Mouse (Mus musculus) liver, adult (tissue): ENCODE data around the gene Colgalt2.

Experiments
- GATA4 ChIP-seq: IDR thresholded peaks from 2 replicates; pipeline ENCODE4 v1.6.1; 2014; ENCODE audit warnings: mild to moderate bottlenecking, low read length; ENCODE audit not compliant: insufficient replicate concordance

Gene Colgalt2

GRCm38 (mm10) chr1:152409356-152409755 lies 9.7 kb downstream of the Colgalt2 start:
- TF ChIP-seq GATA4 = no peak

DNA sequence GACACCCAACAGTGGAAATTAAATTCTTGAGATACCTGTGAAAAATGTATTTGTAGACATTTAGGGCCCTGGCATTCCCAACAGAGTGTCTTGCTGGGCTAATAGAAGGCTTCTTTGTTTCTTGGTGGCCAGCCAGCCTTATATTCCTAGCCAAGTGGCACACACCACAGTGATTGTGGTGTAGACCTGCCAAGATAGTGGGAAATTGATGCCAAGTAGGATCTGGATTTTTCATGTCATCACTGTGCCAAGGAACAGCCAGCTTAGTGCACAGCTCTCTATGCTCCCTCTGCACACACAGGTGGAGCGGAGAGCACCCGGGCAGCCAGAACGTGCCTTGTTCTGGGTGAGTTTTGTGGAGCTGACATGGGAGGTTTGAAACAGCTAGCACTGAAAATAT lies 11.0 kb downstream of the Colgalt2 start:
- no peak for TF ChIP-seq GATA4

GRCm38 (mm10) chr1:152413116-152413515 lies 13.5 kb downstream of the Colgalt2 start:
- TF ChIP-seq GATA4 = no peak

GRCm38 (mm10) chr1:152413961-152414360 lies 14.3 kb downstream of the Colgalt2 start:
- TF ChIP-seq GATA4 = no peak

DNA sequence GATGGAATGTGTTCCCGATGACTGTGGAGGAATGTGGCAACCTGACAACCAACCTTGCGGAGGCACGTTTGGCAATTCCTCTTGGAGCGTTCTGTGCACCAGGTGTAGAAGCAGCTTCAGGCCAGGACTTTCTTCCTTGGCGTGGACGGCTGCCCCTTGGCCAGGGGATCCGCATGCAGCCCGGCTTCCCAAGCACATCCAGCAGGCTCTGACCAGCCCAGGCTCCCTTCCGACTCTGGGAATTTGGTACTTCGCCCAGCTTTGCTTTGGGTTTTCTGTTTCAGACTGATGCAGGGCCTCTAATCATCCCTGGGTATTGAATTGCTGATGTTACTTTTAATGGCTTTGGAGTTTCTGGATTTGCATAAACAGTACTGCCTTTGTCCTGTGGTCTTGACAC lies 14.8 kb downstream of the Colgalt2 start:
- no peak for TF ChIP-seq GATA4

- TF ChIP-seq GATA4 = no peak
Measured at GRCm38 (mm10) chr1:152416306-152416904, 16.8 kb downstream of the Colgalt2 start.

DNA sequence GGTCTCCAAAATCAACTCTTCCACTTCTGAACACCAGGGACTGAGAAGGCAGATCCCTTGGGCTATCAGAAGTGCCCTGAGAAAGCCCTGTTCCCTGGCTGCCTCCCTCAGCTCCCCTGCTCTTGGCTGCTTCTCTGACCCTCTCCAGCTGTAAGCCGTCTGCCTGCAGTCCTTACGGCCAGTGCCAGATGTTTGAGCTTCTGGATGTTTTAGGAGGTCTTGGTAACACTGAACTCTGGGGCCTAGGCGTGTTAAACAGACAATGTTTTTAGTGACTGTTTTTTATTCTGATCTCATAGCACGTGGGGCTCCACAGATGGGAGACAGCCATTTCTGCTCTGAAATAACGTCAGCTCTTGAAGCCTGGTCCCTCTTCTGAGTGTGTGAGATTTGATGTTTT lies 18.0 kb downstream of the Colgalt2 start:
- TF ChIP-seq GATA4 = no peak

DNA sequence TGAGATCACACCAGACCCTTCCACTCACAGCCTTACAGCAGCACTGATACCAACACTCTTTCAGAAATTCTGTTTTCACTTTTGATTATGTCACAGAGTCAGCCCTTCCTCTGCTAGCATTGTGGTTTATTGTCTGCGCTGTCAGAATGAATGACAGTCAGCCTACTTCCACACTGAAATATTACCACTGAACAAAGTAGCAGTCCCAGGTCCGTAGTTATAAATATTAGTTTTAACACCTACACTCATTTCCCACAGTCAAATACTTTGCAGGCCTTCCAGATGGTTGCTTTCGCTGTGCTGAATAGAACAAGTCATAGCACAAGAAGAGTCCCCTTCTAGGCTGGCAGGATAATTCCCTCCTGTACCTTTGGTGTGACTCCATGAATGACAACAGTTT lies 22.7 kb downstream of the Colgalt2 start:
- TF ChIP-seq GATA4 = no peak

GRCm38 (mm10) chr1:152423052-152423451 lies 23.4 kb downstream of the Colgalt2 start:
- no peak for TF ChIP-seq GATA4

- TF ChIP-seq GATA4 = no peak
Measured at GRCm38 (mm10) chr1:152427912-152428581, 28.4 kb downstream of the Colgalt2 start.

DNA sequence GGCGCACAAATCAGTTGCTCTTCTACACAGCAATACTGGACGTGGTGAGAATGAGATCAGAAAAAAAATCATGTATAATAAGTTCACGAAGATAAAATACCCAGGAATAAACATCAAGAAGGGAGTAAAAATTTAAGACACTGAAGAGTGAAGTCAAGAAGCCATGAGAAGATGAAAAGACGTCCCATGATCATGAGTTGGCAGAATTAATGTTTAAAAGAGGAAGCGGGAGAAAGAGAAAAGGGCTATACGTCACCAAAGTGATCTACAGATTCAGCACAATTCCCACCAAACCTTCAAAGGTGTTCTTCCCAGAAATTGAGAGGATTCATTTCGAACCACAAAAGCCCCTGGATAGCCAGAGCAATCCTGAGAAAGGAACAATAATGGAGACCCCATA lies 30.2 kb downstream of the Colgalt2 start:
- no peak for TF ChIP-seq GATA4

- TF ChIP-seq GATA4 = no peak
Measured at GRCm38 (mm10) chr1:152434166-152434565, 34.5 kb downstream of the Colgalt2 start.

- TF ChIP-seq GATA4 = no peak
Measured at GRCm38 (mm10) chr1:152439408-152439807, 39.8 kb downstream of the Colgalt2 start.

DNA sequence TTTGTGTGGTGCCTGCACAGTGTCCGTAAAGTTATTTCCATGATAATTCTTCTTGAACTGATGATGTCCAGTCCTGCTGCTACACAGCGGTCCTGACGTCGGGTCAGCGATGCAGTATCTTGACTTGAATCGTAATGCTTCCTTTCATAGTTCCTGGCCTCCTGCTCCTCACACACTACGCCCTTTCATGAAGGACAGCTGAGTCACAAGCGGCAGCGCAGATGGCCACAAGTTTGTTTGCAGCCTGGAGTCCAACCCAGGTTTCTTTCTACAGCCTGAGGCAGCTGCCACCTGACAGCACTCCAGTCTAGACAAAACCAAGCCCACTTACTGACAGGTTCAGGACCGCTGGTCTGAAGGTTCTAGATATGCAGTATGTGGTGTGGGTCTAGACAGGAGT lies 40.2 kb downstream of the Colgalt2 start:
- TF ChIP-seq GATA4 = no peak

DNA sequence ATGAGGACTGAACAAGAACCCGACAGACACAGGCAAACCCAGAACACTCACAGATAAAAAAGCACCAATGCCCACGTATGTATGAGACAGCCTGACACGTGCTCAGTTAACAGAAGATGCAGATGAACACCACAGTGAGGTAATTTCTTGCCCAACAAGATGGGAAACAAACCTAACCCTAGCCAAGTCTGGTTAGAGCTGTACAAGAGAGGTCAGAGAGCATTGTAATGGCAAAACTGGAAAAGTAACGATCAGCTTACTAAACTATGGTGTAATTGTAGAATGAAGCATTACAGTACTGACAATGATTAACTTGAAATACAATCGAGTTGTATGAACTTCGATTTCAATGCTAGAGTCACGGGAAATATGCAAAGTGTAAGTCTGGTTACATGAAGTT lies 45.0 kb downstream of the Colgalt2 start:
- TF ChIP-seq GATA4 = no peak

DNA sequence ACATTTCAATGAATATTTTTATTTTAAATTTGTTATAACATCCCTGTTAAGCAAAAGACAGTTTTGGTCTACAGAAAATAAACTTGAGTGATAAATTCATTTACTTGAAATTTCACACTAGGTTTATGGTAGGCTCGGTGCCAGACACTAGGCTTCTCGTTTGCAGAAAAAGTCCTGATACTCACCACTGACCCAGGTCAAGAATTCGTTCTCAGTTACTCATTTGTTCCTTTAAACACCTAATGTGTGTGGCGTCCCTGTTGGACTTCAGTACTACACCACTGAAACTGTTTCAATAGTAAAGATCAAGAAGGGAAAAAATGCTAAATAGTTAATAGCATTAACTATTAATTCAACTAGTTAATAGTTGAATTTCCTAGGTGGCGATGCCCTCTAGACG lies 46.3 kb downstream of the Colgalt2 start:
- TF ChIP-seq GATA4 = no peak

DNA sequence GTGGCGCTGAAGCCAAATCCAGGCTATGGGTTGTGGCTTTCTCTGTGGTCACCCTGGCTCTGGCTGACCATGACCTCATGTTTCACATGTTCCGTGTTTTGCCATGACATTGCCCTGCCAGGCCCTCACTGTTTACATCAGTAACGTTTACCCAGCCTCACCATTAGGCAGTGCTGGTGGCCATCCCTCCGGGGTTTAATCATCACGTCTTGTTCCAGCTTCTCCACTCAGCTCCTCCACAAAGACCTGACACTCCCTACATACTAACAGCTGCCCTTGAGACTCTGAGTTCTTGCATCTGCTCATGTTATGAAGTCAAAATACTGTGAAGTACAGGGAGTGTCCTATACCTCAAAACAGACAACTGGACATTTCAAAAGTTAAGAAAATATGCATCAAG lies 54.9 kb downstream of the Colgalt2 start:
- TF ChIP-seq GATA4 = no peak
